Mouse (Mus musculus): ENCODE results near the gene Cd151. TPM values are rescaled to one million over a fixed set of nuclear protein-coding genes. Genes with fewer than 3 reads are reported as not detected.

Cd151 gene
- polyA plus RNA-seq, 1 experiment from 2014 or later = 5.0 TPM

- peaks cover 40% of the 10 kb centered on the region for H3K27me3 ChIP-seq
- H3K4me3 ChIP-seq (replicated peaks) = no peak overlapping the region
- WGBS (ENCODE audit: insufficient replicate concordance) = 50% methylated on average over 2 of the region's 2 CpGs
- H3K9me3 ChIP-seq (replicated peaks) = no peaks in the 10 kb centered on the region
- peaks cover 28% of the 10 kb centered on the region for H3K4me1 ChIP-seq (replicated peaks)
- H3K27ac ChIP-seq (replicated peaks) = no peak overlapping the region
- no peak overlapping the region for H3K4me2 ChIP-seq
- no peak for ATAC-seq (ENCODE audit: insufficient read depth)
- no peak overlapping the region for H3K9ac ChIP-seq
- no peaks in the 10 kb centered on the region for H3K36me3 ChIP-seq (replicated peaks)
Measured at GRCm38 (mm10) chr7:141485186-141485585, 18.0 kb downstream of the Cd151 start.

GRCm38 (mm10) chr7:141485606-141486005 is 18.4 kb downstream of the Cd151 start:
- 77% methylated on average over 2 of the region's 2 CpGs for WGBS (ENCODE audit: insufficient replicate concordance)
- H3K9ac ChIP-seq = no peak overlapping the region
- H3K27ac ChIP-seq (replicated peaks) = no peak overlapping the region
- no peak for ATAC-seq (ENCODE audit: insufficient read depth)
- no peak overlapping the region for H3K4me2 ChIP-seq
- H3K4me3 ChIP-seq (replicated peaks) = no peak overlapping the region
- peaks cover 24% of the 10 kb centered on the region for H3K4me1 ChIP-seq (replicated peaks)
- H3K36me3 ChIP-seq (replicated peaks) = no peaks in the 10 kb centered on the region
- peaks cover 36% of the 10 kb centered on the region for H3K27me3 ChIP-seq
- H3K9me3 ChIP-seq (replicated peaks) = no peaks in the 10 kb centered on the region

GRCm38 (mm10) chr7:141486239-141486638 is 19.0 kb downstream of the Cd151 start:
- Histone ChIP-seq H3K9ac (no peak overlapping the region), H3K27ac (replicated peaks) (no peak overlapping the region), H3K4me1 (replicated peaks) (peaks cover 18% of the 10 kb centered on the region), H3K9me3 (replicated peaks) (no peaks in the 10 kb centered on the region), H3K27me3 (peaks cover 30% of the 10 kb centered on the region), H3K4me2 (no peak overlapping the region), H3K36me3 (replicated peaks) (no peaks in the 10 kb centered on the region), H3K4me3 (replicated peaks) (no peak overlapping the region)
- 85% methylated on average over 1 of the region's 1 CpGs for WGBS (ENCODE audit: insufficient replicate concordance)
- no peak for ATAC-seq (ENCODE audit: insufficient read depth)

- ATAC-seq (ENCODE audit: insufficient read depth) = no peak
- 77% methylated on average over 7 of the region's 7 CpGs for WGBS (ENCODE audit: insufficient replicate concordance)
- no peak overlapping the region for H3K9ac ChIP-seq
Measured at GRCm38 (mm10) chr7:141487141-141487540, 19.9 kb downstream of the Cd151 start.

GRCm38 (mm10) chr7:141491151-141491550 is 24.0 kb downstream of the Cd151 start:
- Histone ChIP-seq H3K9ac (no peak overlapping the region), H3K9me3 (replicated peaks) (no peaks in the 10 kb centered on the region), H3K36me3 (replicated peaks) (peaks cover 31% of the 10 kb centered on the region), H3K4me2 (no peak overlapping the region), H3K4me1 (replicated peaks) (peaks cover 3% of the 10 kb centered on the region; the same call in 1 of the 2 replicates), H3K27ac (replicated peaks) (no peak overlapping the region), H3K27me3 (no peaks in the 10 kb centered on the region), H3K4me3 (replicated peaks) (no peak overlapping the region)
- peak; percentile 53 for ATAC-seq (ENCODE audit: insufficient read depth)
- WGBS (ENCODE audit: insufficient replicate concordance) = 29% methylated on average over 2 of the region's 2 CpGs

More at GRCm38 (mm10) chr7:141487141-141487540, 19.9 kb downstream of the Cd151 start:
- Histone ChIP-seq H3K4me3 (replicated peaks) (no peak overlapping the region), H3K36me3 (replicated peaks) (peaks cover 6% of the 10 kb centered on the region; the same call in 1 of the 2 replicates), H3K9me3 (replicated peaks) (no peaks in the 10 kb centered on the region), H3K27me3 (peaks cover 21% of the 10 kb centered on the region), H3K4me1 (replicated peaks) (peaks cover 9% of the 10 kb centered on the region), H3K4me2 (no peak overlapping the region), H3K27ac (replicated peaks) (no peak overlapping the region)

GRCm38 (mm10) chr7:141492738-141493137 is 25.5 kb downstream of the Cd151 start:
- Histone ChIP-seq H3K4me1 (replicated peaks) (no peaks in the 10 kb centered on the region; the same call in 1 of the 2 replicates), H3K4me3 (replicated peaks) (no peak overlapping the region), H3K9ac (no peak overlapping the region), H3K4me2 (no peak overlapping the region), H3K36me3 (replicated peaks) (peaks cover 36% of the 10 kb centered on the region), H3K27ac (replicated peaks) (no peak overlapping the region), H3K9me3 (replicated peaks) (no peaks in the 10 kb centered on the region), H3K27me3 (no peaks in the 10 kb centered on the region)
- WGBS (ENCODE audit: insufficient replicate concordance) = 83% methylated on average over 5 of the region's 5 CpGs
- ATAC-seq (ENCODE audit: insufficient read depth) = no peak

- no peaks in the 10 kb centered on the region; the same call in 1 of the 2 replicates for H3K4me1 ChIP-seq (replicated peaks)
- no peak overlapping the region for H3K27ac ChIP-seq (replicated peaks)
- peaks cover 36% of the 10 kb centered on the region for H3K36me3 ChIP-seq (replicated peaks)
- no peaks in the 10 kb centered on the region for H3K27me3 ChIP-seq
- no peak overlapping the region for H3K4me2 ChIP-seq
- no peak for ATAC-seq (ENCODE audit: insufficient read depth)
- WGBS (ENCODE audit: insufficient replicate concordance) = 66% methylated on average over 1 of the region's 1 CpGs
- H3K9me3 ChIP-seq (replicated peaks) = no peaks in the 10 kb centered on the region
- H3K9ac ChIP-seq = no peak overlapping the region
- no peak overlapping the region for H3K4me3 ChIP-seq (replicated peaks)
Measured at GRCm38 (mm10) chr7:141493729-141494128, 26.5 kb downstream of the Cd151 start.

- Histone ChIP-seq H3K9ac (no peak overlapping the region), H3K4me2 (no peak overlapping the region), H3K27me3 (no peaks in the 10 kb centered on the region), H3K27ac (replicated peaks) (no peak overlapping the region), H3K4me1 (replicated peaks) (no peaks in the 10 kb centered on the region; the same call in 1 of the 2 replicates), H3K4me3 (replicated peaks) (no peak overlapping the region), H3K36me3 (replicated peaks) (peaks cover 43% of the 10 kb centered on the region), H3K9me3 (replicated peaks) (no peaks in the 10 kb centered on the region)
- no peak for ATAC-seq (ENCODE audit: insufficient read depth)
- 68% methylated on average over 2 of the region's 2 CpGs for WGBS (ENCODE audit: insufficient replicate concordance)
Measured at GRCm38 (mm10) chr7:141495379-141495778, 28.2 kb downstream of the Cd151 start.

GRCm38 (mm10) chr7:141495940-141496339 is 28.7 kb downstream of the Cd151 start:
- Histone ChIP-seq H3K4me1 (replicated peaks) (no peaks in the 10 kb centered on the region; the same call in 1 of the 2 replicates), H3K36me3 (replicated peaks) (peaks cover 43% of the 10 kb centered on the region), H3K9ac (no peak overlapping the region), H3K27me3 (no peaks in the 10 kb centered on the region), H3K27ac (replicated peaks) (no peak overlapping the region), H3K4me2 (no peak overlapping the region), H3K4me3 (replicated peaks) (no peak overlapping the region), H3K9me3 (replicated peaks) (no peaks in the 10 kb centered on the region)
- no peak for ATAC-seq (ENCODE audit: insufficient read depth)
- WGBS (ENCODE audit: insufficient replicate concordance) = 73% methylated on average over 4 of the region's 4 CpGs

GRCm38 (mm10) chr7:141497600-141497999 is 30.4 kb downstream of the Cd151 start:
- H3K4me3 ChIP-seq (replicated peaks) = no peak overlapping the region
- H3K36me3 ChIP-seq (replicated peaks) = peaks cover 32% of the 10 kb centered on the region
- H3K4me2 ChIP-seq = no peak overlapping the region

GRCm38 (mm10) chr7:141501820-141502555 is 34.8 kb downstream of the Cd151 start:
- H3K4me2 ChIP-seq = no peak overlapping the region

More at GRCm38 (mm10) chr7:141497600-141497999, 30.4 kb downstream of the Cd151 start:
- H3K9ac ChIP-seq = no peak overlapping the region
- 69% methylated on average over 3 of the region's 3 CpGs for WGBS (ENCODE audit: insufficient replicate concordance)
- no peaks in the 10 kb centered on the region for H3K9me3 ChIP-seq (replicated peaks)
- H3K27ac ChIP-seq (replicated peaks) = no peak overlapping the region
- no peaks in the 10 kb centered on the region for H3K27me3 ChIP-seq
- peaks cover 8% of the 10 kb centered on the region for H3K4me1 ChIP-seq (replicated peaks)
- ATAC-seq (ENCODE audit: insufficient read depth) = no peak

More at GRCm38 (mm10) chr7:141501820-141502555, 34.8 kb downstream of the Cd151 start:
- WGBS (ENCODE audit: insufficient replicate concordance) = 73% methylated on average over 7 of the region's 7 CpGs
- Histone ChIP-seq H3K27me3 (no peaks in the 10 kb centered on the region), H3K4me1 (replicated peaks) (peaks cover 30% of the 10 kb centered on the region), H3K36me3 (replicated peaks) (peaks cover 19% of the 10 kb centered on the region; the same call in 1 of the 2 replicates), H3K9me3 (replicated peaks) (no peaks in the 10 kb centered on the region), H3K9ac (no peak overlapping the region), H3K27ac (replicated peaks) (peak overlapping the region; percentile 8; the same call in 1 of the 2 replicates), H3K4me3 (replicated peaks) (no peak overlapping the region)
- ATAC-seq (ENCODE audit: insufficient read depth) = no peak

All from liver, embryonic 15.5 days (tissue).